Mouse (Mus musculus) CH12.LX (cell line): Measurements from ENCODE around the gene Epha6. TPM values are rescaled to one million over a fixed set of nuclear protein-coding genes. Genes with fewer than 3 reads are reported as not detected.

ENCODE experiments used
- DNase-seq: peaks from one replicate; pipeline ENCODE4 v3.0.0-alpha.2; 2013; ENCODE audit errors: extremely low read depth
- H3K27ac ChIP-seq: 2 replicates; pipeline ENCODE4 v1.5.1; 2012; ENCODE audit warnings: low read depth, mild to moderate bottlenecking, control low read depth, moderate library complexity; ENCODE audit not compliant: insufficient read depth
- H3K27me3 ChIP-seq: replicated peaks from 2 replicates; pipeline ENCODE3; 2012; ENCODE audit warnings: inconsistent platforms
- H3K36me3 ChIP-seq, 2 experiments: replicated peaks in 1 of 2; 2 replicates each; pipeline versions ENCODE3 to v1.6.1; 2012; ENCODE audit warnings: inconsistent platforms in 1 of 2, low read length in 1 of 2, mild to moderate bottlenecking in 1 of 2, mixed read lengths in 1 of 2, moderate library complexity in 1 of 2; ENCODE audit not compliant: control insufficient read depth in 1 of 2, insufficient read depth in 1 of 2
- H3K4me1 ChIP-seq, 2 experiments: 2 replicates each; pipeline ENCODE4 v1.6.1; 2012; ENCODE audit warnings: inconsistent platforms in 1 of 2, moderate library complexity in 1 of 2; ENCODE audit not compliant: insufficient read depth in 2 of 2, control insufficient read depth in 1 of 2
- H3K4me2 ChIP-seq: 2 replicates; pipeline ENCODE4 v1.6.1; 2012; ENCODE audit warnings: low read depth, mild to moderate bottlenecking, control low read depth; ENCODE audit not compliant: poor library complexity, insufficient read depth, severe bottlenecking
- H3K4me3 ChIP-seq, 3 experiments: fragments of 150-350 bp in 1 of 3; sonication (generic) in 1 of 3; replicated peaks in 1 of 3; 2 replicates each; pipeline versions ENCODE3 to v1.5.1; 2011 to 2012; ENCODE audit warnings: low read depth in 2 of 3, low read length in 2 of 3, mild to moderate bottlenecking in 2 of 3, moderate library complexity in 2 of 3, control low read depth in 1 of 3, improper control_type of control experiment in 1 of 3, inconsistent platforms in 1 of 3, mixed read lengths in 1 of 3; ENCODE audit not compliant: poor library complexity in 1 of 3
- H3K79me2 ChIP-seq: replicated peaks from 2 replicates; pipeline ENCODE4 v1.6.1; 2012; ENCODE audit warnings: mild to moderate bottlenecking, moderate library complexity; ENCODE audit not compliant: control insufficient read depth, poor library complexity, insufficient read depth, severe bottlenecking; ENCODE audit errors: extremely low read depth
- H3K9ac ChIP-seq: 2 replicates; pipeline ENCODE4 v1.6.1; 2012; ENCODE audit warnings: low read depth, mild to moderate bottlenecking, control low read depth, moderate library complexity; ENCODE audit not compliant: insufficient read depth
- H3K9me3 ChIP-seq: replicated peaks from 2 replicates; pipeline ENCODE3; 2012; ENCODE audit warnings: low read length, inconsistent platforms, mixed read lengths
- CTCF ChIP-seq, 2 experiments: IDR thresholded peaks in 1 of 2; conservative IDR thresholded peaks in 1 of 2; 2 replicates each; pipeline ENCODE4 v1.5.1; 2011 to 2012; ENCODE audit warnings: low read depth in 2 of 2, low read length in 2 of 2, improper control_type of control experiment in 1 of 2, inconsistent platforms in 1 of 2, mild to moderate bottlenecking in 1 of 2, moderate library complexity in 1 of 2
- ELF1 ChIP-seq: IDR thresholded peaks from 2 replicates; pipeline ENCODE4 v1.6.1; 2014; ENCODE audit warnings: low read depth, mild to moderate bottlenecking, inconsistent platforms, low read length, improper control_type of control experiment
- EP300 ChIP-seq: IDR thresholded peaks from 2 replicates; pipeline ENCODE4 v1.6.1; 2011; ENCODE audit warnings: low read length, improper control_type of control experiment
- ETS1 ChIP-seq: conservative IDR thresholded peaks from 2 replicates; pipeline ENCODE4 v1.6.1; 2012; ENCODE audit warnings: low read depth, mild to moderate bottlenecking, inconsistent platforms, low read length, improper control_type of control experiment, moderate library complexity
- MAX ChIP-seq: IDR thresholded peaks from 2 replicates; pipeline ENCODE4 v1.6.1; 2011; ENCODE audit warnings: low read length, improper control_type of control experiment
- MAZ ChIP-seq: IDR thresholded peaks from 2 replicates; pipeline ENCODE4 v1.6.1; 2012; ENCODE audit warnings: low read depth, mild to moderate bottlenecking, inconsistent platforms, low read length, improper control_type of control experiment, moderate library complexity
- MEF2A ChIP-seq: IDR thresholded peaks from 2 replicates; pipeline ENCODE4 v1.6.1; 2014; ENCODE audit warnings: low read depth, mild to moderate bottlenecking, inconsistent platforms, low read length, improper control_type of control experiment, borderline replicate concordance
- MXI1 ChIP-seq: IDR thresholded peaks from 2 replicates; pipeline ENCODE4 v1.6.1; 2011; ENCODE audit warnings: mild to moderate bottlenecking, low read depth, low read length, improper control_type of control experiment
- POLR2A ChIP-seq: IDR thresholded peaks from 2 replicates; pipeline ENCODE4 v1.6.1; 2011; ENCODE audit warnings: low read depth, mild to moderate bottlenecking, improper control_type of control experiment, low read length
- SIN3A ChIP-seq: IDR thresholded peaks from 2 replicates; pipeline ENCODE4 v1.6.1; 2012; ENCODE audit warnings: low read length, improper control_type of control experiment, inconsistent platforms
- USF1 ChIP-seq: IDR thresholded peaks from 2 replicates; pipeline ENCODE4 v1.6.1; 2014; ENCODE audit warnings: low read depth, mild to moderate bottlenecking, inconsistent platforms, low read length, improper control_type of control experiment
- USF2 ChIP-seq: conservative IDR thresholded peaks from 2 replicates; pipeline ENCODE4 v1.6.1; 2011; ENCODE audit warnings: low read depth, low read length, improper control_type of control experiment
- dilution Hi-C: fragments of 300-500 bp; cut with MboI; formaldehyde crosslinking; loops from 2 replicates; pipeline ENCODE4 v1.14.3; 2020; ENCODE audit warnings: low sequenced_read_pairs; ENCODE audit not compliant: extremely low pct_unique_long_range_greater_than_20kb, extremely low pct_ligation_motif_present
- in situ Hi-C: fragments of 300-500 bp; cut with MboI; formaldehyde crosslinking; loops from 3 replicates; pipeline ENCODE4 v1.14.3; 2019; ENCODE audit warnings: low sequenced_read_pairs, low pct_ligation_motif_present, low pct_unique_long_range_greater_than_20kb, mixed read lengths
- polyA plus RNA-seq: library from polyadenylated mRNA; unstranded; fragments of >175 nt; gene quantifications from 2 replicates; pipeline ENCODE4 v1.2.1, GENCODE M21; 2012; ENCODE audit warnings: low read depth; ENCODE audit not compliant: insufficient read length
- total RNA-seq, 2 experiments: library from RNA; depleted of rRNA; stranded (reverse); fragments of 300-350 nt in 1 of 2; fragments of >200 nt in 1 of 2; gene quantifications; 2 replicates each; pipeline ENCODE4 v1.2.3; 2012 to 2014

Epha6 gene
- total and polyA plus RNA-seq, 3 experiments = not detected

GRCm38 (mm10) chr16:59604078-59604781 lies 1001.1 kb downstream of the Epha6 start:
- in situ Hi-C loops (no loop called here), dilution Hi-C loops (no loop called here)
- Histone ChIP-seq H3K9ac (no peak overlapping the region), H3K4me1 (peaks cover 10 to 22% of the 10 kb centered on the region in 2 experiments), H3K27ac (no peak overlapping the region), H3K9me3 (peaks cover 9% of the 10 kb centered on the region), H3K27me3 (no peaks in the 10 kb centered on the region), H3K36me3 (no peaks in the 10 kb centered on the region), H3K4me2 (peak overlapping the region; percentile 12; the same call in 1 of the 2 replicates), H3K79me2 (no peaks in the 10 kb centered on the region), H3K4me3 (no peak overlapping the region)
- TF ChIP-seq POLR2A (no peak), MAZ (no peak), USF1 (no peak), SIN3A (peak; percentile 33; the same call in 1 of the 2 replicates), MXI1 (no peak), MAX (no peak; the same call in 1 of the 2 replicates), ELF1 (0 out of 2 replicates have a peak, but pooled peaks have one; percentile 25), USF2 (no peak), MEF2A (no peak), CTCF (conservative IDR thresholded peaks at IDR 0.05 in 1 of 2, IDR thresholded peaks at IDR 0.05 in 1 of 2; ENCODE audit: low read depth in 2 of 2, low read length in 2 of 2) (no peak), ETS1 (no peak), EP300 (peak; percentile 29; the same call in 1 of the 2 replicates)
- peak; percentile 50 for DNase-seq
